Mouse (Mus musculus) frontal cortex, postnatal 14 days (tissue): ENCODE results near the gene Unc93a2.
"Not testable (repeated sequence)": the region's sequence is repeated elsewhere in the genome, so short reads cannot be mapped to it uniquely, and the experiment has no call there.

Experiments
- DNase-seq, 2 experiments: peaks; one replicate each; pipeline ENCODE4 v3.0.0; 2022; ENCODE audit warnings: low spot score in 2 of 2

The Unc93a2 gene

GRCm38 (mm10) chr17:7385364-7385763, at the start of gene Unc93a2:
Gene Unc93a2, minus strand, starts transcription at chr17:7385464.
- not testable (repeated sequence) for DNase-seq

DNA sequence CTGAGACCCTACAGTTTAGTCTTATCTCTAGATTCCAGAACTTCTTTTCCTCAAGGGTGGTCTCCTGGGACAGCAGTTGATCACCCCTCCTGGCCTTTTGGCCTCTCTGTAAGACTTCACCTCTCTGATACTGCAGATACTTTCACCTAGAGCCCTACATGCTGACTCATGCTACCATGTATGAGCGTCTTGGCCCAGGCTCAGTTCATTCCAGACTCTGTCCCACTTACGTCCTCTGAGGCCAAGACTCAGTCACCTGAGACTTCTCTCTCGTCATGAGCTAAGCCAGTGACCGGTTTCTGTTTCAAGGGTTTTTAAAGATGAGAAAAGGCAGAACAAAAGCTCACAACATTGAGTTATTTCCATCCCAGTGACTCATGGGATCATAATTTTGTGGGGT, 48.9 kb upstream of the Unc93a2 start:
- not testable (repeated sequence) for DNase-seq

DNA sequence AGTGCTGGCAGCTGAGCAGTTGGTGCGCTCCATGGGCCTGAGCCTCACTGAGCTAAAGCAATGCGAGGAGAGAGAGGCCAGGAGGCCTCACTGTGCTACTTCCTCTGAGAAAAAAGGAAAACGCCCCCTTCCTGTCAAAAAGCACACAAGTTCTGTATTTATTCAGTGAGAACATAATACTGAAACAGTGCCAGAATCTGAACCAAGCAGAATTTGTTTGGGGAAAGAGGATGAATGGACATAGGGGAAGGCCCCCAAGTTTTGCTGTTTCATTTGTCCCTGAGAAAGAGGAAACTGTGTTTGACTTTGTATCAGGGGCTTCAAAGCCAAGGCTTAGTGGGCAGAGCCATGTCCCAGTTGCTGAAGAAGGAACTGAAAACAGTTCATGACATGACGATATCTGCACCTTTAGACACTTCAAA, 45.0 kb upstream of the Unc93a2 start:
- not testable (repeated sequence) for DNase-seq

GRCm38 (mm10) chr17:7420191-7420973, 35.1 kb upstream of the Unc93a2 start:
- not testable (repeated sequence) for DNase-seq

- DNase-seq: not testable (repeated sequence)
These were observed 29.5 kb upstream of the Unc93a2 start for GRCm38 (mm10) chr17:7414601-7415310.

GRCm38 (mm10) chr17:7413336-7413735, 28.1 kb upstream of the Unc93a2 start:
- DNase-seq: not testable (repeated sequence)

GRCm38 (mm10) chr17:7399770-7400169, 14.5 kb upstream of the Unc93a2 start:
- not testable (repeated sequence) for DNase-seq

DNA sequence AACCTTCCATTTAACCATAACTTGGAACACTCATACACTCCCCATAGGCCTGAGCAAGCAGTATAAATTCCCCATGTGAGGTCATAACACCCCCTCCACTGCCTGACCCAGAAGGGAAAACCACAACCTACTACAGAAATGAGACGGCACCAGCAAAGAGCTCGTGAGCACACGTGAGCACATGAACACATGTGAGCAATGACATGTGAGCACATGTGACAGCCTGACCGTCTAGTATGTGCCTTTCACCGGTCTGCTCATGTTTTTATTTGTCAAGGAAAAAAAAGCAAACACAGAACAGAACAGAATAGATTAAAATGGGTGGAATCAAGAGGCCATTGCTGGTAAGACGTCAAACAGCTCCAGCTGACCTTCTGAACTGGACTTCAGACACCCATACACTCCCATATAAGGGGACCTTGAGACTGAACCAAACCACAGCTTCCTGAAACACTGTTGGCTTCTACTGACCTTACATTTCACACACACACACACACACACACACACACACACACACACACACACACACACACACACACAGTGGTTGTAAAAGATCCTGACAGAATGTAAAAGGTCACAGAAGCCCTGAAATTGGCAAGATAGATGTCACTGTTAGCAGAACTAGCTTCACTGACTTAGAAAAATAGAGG, 13.1 kb upstream of the Unc93a2 start:
- not testable (repeated sequence) for DNase-seq

DNA sequence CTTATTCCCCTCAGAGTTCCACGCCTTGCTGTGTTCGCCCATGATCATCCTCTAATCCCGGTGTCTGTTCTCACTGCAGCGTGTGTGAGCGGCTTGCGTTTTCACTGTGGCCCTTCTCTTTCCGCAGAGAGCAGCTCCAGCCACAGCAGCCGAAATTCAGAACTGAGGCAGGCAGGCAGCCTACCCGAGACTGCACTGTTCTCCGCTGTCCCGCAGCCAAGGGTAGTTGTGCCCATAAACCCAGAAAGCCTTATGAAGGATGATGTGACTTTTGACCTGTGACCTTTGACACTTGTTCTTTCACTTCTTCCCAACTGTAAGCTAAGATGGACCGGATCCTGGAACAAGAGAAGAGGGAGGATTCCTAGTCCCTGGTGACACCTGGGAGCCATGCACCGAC, 11.8 kb upstream of the Unc93a2 start:
- not testable (repeated sequence) for DNase-seq

DNA sequence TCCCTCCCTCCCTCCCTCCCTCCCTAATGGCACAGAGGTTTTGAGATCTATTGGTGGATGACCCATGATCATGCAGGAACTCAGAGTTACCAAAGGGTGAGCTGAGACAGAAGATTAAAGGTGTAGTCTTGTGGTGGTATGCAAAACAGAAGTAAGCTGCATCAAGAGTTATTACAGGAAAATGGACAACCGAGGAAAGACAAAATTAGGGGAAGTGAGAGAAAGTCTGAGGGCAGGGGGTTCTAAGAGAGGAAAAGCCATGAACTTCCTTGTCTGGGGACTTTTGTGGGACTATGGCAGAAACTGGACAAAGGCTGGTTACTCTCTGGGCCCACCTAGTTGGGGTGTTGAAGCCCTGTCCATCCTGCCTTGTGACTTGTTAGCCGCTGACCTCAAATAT, 11.0 kb upstream of the Unc93a2 start:
- not testable (repeated sequence) for DNase-seq

DNA sequence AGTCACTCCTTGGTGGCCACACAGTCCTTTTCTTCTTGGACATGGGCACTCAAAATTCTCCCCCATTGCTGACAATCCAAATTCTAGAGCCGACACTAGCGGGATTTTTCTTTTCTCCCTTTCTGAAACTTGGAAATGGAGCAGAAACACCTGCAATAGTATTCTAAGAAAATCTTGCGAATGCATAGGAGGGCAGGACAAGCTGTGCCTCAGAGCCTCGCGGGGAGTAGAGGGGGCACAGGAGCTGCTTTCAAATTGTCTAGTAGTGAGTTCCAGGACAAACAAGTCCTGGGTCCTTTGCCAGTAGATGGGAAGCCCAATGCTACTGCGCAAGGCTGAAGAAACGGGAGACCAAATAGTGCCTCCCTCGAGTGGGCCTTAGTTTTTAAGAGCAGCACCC, 10.4 kb upstream of the Unc93a2 start:
- DNase-seq: not testable (repeated sequence)

DNA sequence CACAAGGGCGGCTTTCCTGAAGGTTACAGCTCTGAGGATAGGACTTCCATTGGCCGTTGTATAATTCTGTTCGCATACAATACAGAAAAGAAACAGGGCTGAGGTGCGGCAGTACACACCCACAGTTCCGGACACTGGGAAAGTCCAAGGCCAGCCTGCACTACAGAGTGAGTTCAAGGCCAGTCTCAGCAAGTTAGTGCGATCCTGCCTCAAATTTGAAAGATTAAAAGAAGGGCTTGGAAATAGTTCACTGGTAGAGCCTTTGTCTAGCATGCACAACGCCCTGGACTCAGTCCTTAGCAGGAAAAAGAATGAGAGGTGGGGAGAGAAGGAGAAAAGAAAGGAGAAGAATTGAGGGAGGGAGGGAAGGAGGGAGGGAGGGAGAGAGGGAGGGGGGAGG, 9.9 kb upstream of the Unc93a2 start:
- DNase-seq: not testable (repeated sequence)

DNA sequence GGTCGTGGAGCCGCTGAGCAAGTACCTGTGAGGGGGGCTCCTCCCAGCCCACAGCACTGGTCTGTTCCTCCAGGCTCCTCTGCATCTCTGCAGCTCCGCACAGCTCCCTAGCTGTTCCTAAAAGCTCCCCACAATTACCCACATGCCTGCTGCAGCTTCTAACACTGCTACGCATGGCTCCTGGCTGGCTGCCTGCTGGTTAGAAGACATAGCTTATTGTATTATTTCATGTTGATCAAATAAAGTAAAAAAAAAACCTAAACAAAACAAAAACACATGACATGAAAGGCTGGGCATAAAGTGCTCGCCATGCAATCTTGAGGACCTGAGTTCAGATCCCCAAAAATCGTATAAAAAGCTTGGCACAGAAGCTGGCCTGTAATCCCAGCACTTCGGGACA, 4.6 kb upstream of the Unc93a2 start:
- not testable (repeated sequence) for DNase-seq

DNA sequence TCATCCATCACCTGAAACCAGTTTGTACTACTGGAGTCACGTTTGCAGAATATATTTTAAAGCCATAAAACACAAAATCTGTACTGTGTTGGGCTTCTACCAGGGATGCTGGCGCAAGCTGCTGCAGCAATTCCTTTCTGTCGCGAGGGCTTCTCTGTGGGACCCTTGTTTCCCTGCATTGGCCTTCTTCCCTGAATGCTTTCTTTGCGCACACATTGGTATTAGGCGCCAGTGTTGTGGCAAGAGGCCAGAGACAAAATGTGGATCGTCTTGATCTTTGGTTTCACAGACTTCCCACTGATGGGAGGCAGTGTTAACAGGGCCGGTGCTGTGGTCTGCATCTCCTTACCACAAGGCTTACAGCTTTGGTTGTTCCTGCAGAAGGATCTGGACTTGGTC, 3.7 kb upstream of the Unc93a2 start:
- not testable (repeated sequence) for DNase-seq

GRCm38 (mm10) chr17:7388341-7388957, 3.2 kb upstream of the Unc93a2 start:
- DNase-seq: not testable (repeated sequence)

DNA sequence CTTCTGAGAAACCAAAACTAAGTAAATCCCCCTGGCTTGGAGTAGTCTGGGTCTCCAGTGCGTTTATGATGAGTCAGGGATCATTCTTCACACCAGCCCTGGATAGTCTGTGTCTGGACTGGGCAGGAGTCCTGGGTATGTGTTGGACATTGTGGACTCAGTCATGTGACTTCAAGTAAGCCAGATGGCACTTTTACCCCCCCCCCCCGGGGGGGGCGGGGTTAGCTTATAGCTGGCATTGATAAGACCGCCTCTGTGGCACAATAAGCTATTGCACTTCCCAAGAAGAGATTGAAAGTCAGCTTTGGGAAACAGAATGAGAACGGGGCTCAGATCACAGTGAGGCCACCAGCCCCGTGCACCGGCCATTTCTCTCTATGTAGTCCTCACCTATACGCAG, 752 bp upstream of the Unc93a2 start:
- not testable (repeated sequence) for DNase-seq

DNA sequence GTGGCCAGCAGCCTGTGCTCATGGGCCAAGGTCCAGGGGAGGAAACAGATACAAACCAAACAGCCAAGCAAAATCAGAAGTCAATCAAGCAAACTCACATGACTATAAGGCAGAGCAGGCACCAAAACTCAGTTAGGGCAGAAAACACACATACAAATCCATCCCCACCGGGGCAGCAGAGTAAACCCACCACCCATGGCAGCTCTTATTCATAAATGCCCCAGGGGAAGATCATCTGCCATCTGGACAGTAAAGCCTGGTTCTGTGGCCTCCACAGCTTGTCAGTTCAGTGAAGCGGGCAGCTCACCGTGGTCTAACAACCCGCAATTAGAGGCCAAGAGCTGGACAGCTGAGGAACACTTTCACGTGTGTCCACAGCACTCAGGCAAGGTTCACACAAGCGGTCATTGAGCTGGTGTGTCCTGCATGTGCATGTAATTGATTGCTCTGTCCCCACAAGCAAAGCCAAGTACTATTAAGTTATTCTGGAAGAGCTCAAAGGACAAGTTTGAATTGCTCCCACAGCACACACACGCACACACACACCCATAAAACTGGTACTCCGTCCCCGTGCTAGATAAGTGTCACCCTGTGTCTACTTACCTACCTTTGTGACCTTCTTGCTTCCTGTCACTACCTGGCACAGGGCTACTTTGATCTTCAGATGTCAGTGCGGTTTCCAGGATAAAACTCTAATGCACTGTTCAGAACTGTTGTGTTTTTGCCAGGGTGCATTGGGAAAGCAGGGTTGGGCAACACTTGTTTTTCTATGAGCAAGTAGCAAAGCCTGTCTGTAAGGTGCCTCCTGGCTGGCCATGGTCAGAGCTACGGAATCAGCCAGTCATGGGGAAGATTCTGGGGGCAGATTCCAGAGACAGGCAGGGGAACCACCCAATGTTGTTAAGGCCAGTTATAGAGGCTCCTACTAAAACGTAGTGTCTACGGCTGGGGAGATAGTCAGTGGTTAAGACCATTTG, 1.8 kb downstream of the Unc93a2 start:
- not testable (repeated sequence) for DNase-seq

DNA sequence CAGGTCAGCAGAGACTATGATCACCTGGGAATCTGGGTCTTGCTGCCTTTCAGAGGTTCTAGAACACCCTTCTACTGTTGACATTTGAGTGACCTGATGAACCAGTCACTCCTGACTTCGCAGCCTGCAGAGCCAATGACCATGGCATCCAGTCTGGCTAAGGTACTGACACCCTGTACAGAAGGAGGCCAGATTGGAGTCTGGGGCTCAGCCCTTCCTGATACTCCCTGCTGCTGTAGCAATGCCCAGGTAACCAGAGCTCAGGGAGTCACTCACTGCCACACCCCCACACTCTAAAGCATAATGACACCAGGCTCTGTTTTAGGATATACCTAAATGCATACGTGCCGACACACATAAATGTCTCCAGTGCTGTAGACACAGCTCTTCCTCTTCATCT, 2.6 kb downstream of the Unc93a2 start:
- not testable (repeated sequence) for DNase-seq

DNA sequence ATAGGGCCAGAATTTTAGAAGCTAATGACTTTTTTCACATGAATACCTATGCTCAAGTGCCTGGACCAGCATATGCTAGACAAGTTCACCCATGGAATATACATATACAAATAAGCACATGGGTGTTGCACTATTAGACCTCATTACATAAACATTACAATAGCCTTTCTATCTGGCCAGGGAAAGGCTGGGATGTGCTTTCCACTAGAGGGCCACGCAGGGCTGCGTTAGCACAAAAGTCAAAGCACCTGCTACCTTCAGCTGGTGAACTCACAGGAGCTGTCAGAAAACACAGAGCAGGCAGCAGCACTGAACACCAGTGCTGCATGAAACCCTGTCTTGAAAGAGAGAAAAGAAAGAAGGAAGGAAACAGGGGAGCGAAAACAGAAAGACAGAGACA, 7.4 kb downstream of the Unc93a2 start:
- not testable (repeated sequence) for DNase-seq

DNA sequence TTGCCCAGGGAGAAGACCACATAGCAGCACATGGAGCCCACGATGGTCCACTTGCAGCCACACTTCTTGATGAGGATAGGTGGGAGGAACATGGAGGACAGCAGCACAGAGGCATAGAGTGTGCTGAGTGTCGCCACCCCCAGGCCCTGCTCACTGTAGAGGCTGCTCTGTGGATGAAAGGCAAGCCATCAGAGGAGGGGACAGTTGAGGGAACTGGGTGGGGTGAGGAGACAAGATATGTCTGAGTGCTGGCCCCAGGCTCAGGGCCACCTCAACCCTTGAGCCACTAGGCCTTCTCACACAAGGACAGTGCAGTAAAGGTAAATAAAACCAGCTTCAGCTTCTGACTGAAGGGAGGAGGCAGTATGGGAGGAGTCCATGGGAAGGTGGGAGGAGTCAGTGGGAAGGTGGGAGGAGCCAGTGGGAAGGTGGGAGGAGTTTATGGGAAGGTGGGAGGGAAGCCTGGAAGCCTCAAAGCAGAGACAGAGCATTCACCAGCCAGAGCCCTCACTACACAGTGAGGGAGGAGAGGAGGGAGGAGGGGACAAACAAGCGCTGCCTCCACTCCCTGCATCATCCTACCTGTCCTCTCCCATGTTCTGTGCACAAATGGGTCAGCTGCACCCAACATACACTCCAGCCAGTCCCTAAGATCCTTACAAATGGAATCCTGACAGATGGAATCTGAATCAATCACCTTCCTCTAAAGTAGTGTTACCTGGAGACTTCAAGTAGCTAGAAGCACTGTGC, 8.1 kb downstream of the Unc93a2 start:
- DNase-seq: not testable (repeated sequence)
